Mouse (Mus musculus) MEL (cell line): Measurements from ENCODE around the gene Hivep2. TPM values are rescaled to one million over a fixed set of nuclear protein-coding genes. Genes with fewer than 3 reads are reported as not detected.

Experiments
- DNase-seq: peaks from one replicate; pipeline ENCODE4 v3.0.0; 2011; ENCODE audit warnings: low read depth, low spot score
- H3K27ac ChIP-seq: 2 replicates; pipeline ENCODE4 v1.5.1; 2012; ENCODE audit warnings: low read depth, mild to moderate bottlenecking, control low read depth, low read length, moderate library complexity; ENCODE audit not compliant: control insufficient read depth
- H3K27me3 ChIP-seq, 2 experiments: fragments of 150-350 bp in 1 of 2; sonication (generic) in 1 of 2; 2 replicates each; pipeline ENCODE4 v1.6.1; 2012; ENCODE audit warnings: low read length in 2 of 2, mild to moderate bottlenecking in 2 of 2, improper control_type of control experiment in 1 of 2, moderate library complexity in 1 of 2; ENCODE audit not compliant: insufficient read depth in 2 of 2, control insufficient read depth in 1 of 2
- H3K36me3 ChIP-seq, 2 experiments: 2 replicates each; pipeline ENCODE4 v1.6.1; 2012 to 2014; ENCODE audit warnings: low read length in 2 of 2, improper control_type of control experiment in 1 of 2, inconsistent platforms in 1 of 2, mild to moderate bottlenecking in 1 of 2; ENCODE audit not compliant: insufficient read depth in 2 of 2, control insufficient read depth in 1 of 2
- H3K4me1 ChIP-seq, 2 experiments: fragments of 150-350 bp in 1 of 2; sonication (generic) in 1 of 2; 2 replicates each; pipeline ENCODE4 v1.6.1; 2012; ENCODE audit warnings: low read length in 2 of 2, improper control_type of control experiment in 1 of 2, mild to moderate bottlenecking in 1 of 2; ENCODE audit not compliant: insufficient read depth in 2 of 2, control insufficient read depth in 1 of 2
- H3K4me3 ChIP-seq, 2 experiments: fragments of 150-350 bp in 1 of 2; sonication (generic) in 1 of 2; 2 replicates each; pipeline ENCODE4 v1.5.1; 2012; ENCODE audit warnings: low read depth in 2 of 2, low read length in 2 of 2, mild to moderate bottlenecking in 2 of 2, moderate library complexity in 2 of 2, control low read depth in 1 of 2, improper control_type of control experiment in 1 of 2; ENCODE audit not compliant: control insufficient read depth in 1 of 2, insufficient read depth in 1 of 2
- H3K79me2 ChIP-seq: 2 replicates; pipeline ENCODE4 v1.6.1; 2012; ENCODE audit warnings: mild to moderate bottlenecking, low read length, moderate library complexity; ENCODE audit not compliant: control insufficient read depth, poor library complexity, insufficient read depth
- H3K9ac ChIP-seq: 2 replicates; pipeline ENCODE4 v1.6.1; 2012; ENCODE audit warnings: low read depth, mild to moderate bottlenecking, control low read depth, low read length, moderate library complexity; ENCODE audit not compliant: control insufficient read depth, poor library complexity, severe bottlenecking
- H3K9me3 ChIP-seq: fragments of 150-350 bp; sonication (generic); replicated peaks from 2 replicates; pipeline ENCODE4 v1.6.1; 2012; ENCODE audit warnings: mild to moderate bottlenecking, low read length, improper control_type of control experiment, moderate library complexity; ENCODE audit not compliant: insufficient read depth
- CHD2 ChIP-seq: IDR thresholded peaks from 2 replicates; pipeline ENCODE4 v1.6.1; 2011; ENCODE audit warnings: low read length, improper control_type of control experiment
- CTCF ChIP-seq, 3 experiments: IDR thresholded peaks in 2 of 3; conservative IDR thresholded peaks in 1 of 3; 2 replicates each; pipeline ENCODE4 v1.5.1; 2011 to 2012; ENCODE audit warnings: low read length in 3 of 3, low read depth in 2 of 3, mild to moderate bottlenecking in 2 of 3, improper control_type of control experiment in 1 of 3, inconsistent platforms in 1 of 3, mixed read lengths in 1 of 3, moderate library complexity in 1 of 3; ENCODE audit not compliant: control insufficient read depth in 1 of 3, insufficient read depth in 1 of 3, poor library complexity in 1 of 3, severe bottlenecking in 1 of 3
- ELF1 ChIP-seq: IDR thresholded peaks from 2 replicates; pipeline ENCODE4 v1.6.1; 2014; ENCODE audit warnings: low read depth, mild to moderate bottlenecking, inconsistent platforms, low read length, improper control_type of control experiment, moderate library complexity
- ETS1 ChIP-seq: IDR thresholded peaks from 2 replicates; pipeline ENCODE4 v1.6.1; 2012; ENCODE audit warnings: low read depth, mild to moderate bottlenecking, inconsistent platforms, low read length, improper control_type of control experiment, moderate library complexity
- GATA1 ChIP-seq: IDR thresholded peaks from 2 replicates; pipeline ENCODE4 v1.6.1; 2011; ENCODE audit warnings: low read depth, low read length, improper control_type of control experiment
- HCFC1 ChIP-seq: IDR thresholded peaks from 2 replicates; pipeline ENCODE4 v1.6.1; 2012; ENCODE audit warnings: low read depth, mild to moderate bottlenecking, inconsistent platforms, low read length, improper control_type of control experiment, moderate library complexity
- JUND ChIP-seq: IDR thresholded peaks from 2 replicates; pipeline ENCODE4 v1.6.1; 2011; ENCODE audit warnings: low read depth, mild to moderate bottlenecking, improper control_type of control experiment, low read length
- MAFK ChIP-seq: IDR thresholded peaks from 2 replicates; pipeline ENCODE4 v1.6.1; 2011; ENCODE audit warnings: low read depth, mild to moderate bottlenecking, low read length, improper control_type of control experiment, borderline replicate concordance
- MAX ChIP-seq: IDR thresholded peaks from 2 replicates; pipeline ENCODE4 v1.6.1; 2011; ENCODE audit warnings: low read length, improper control_type of control experiment
- MEF2A ChIP-seq: IDR thresholded peaks from 2 replicates; pipeline ENCODE4 v1.6.1; 2014; ENCODE audit warnings: low read depth, mild to moderate bottlenecking, inconsistent platforms, low read length, improper control_type of control experiment; ENCODE audit not compliant: poor library complexity, insufficient replicate concordance, severe bottlenecking; ENCODE audit errors: extremely low read depth
- MXI1 ChIP-seq: IDR thresholded peaks from 2 replicates; pipeline ENCODE4 v1.6.1; 2011; ENCODE audit warnings: mild to moderate bottlenecking, low read depth, low read length, improper control_type of control experiment
- NELFE ChIP-seq: IDR thresholded peaks from 2 replicates; pipeline ENCODE4 v1.6.1; 2011; ENCODE audit warnings: low read depth, low read length, improper control_type of control experiment
- NRF1 ChIP-seq: IDR thresholded peaks from 2 replicates; pipeline ENCODE4 v1.6.1; 2014; ENCODE audit warnings: low read depth, mild to moderate bottlenecking, inconsistent platforms, low read length, improper control_type of control experiment, moderate library complexity; ENCODE audit not compliant: poor library complexity, insufficient read depth, severe bottlenecking
- RAD21 ChIP-seq: IDR thresholded peaks from 2 replicates; pipeline ENCODE4 v1.6.1; 2011; ENCODE audit warnings: mild to moderate bottlenecking, low read depth, low read length, improper control_type of control experiment
- SMC3 ChIP-seq: IDR thresholded peaks from 2 replicates; pipeline ENCODE4 v1.6.1; 2011; ENCODE audit warnings: low read depth, low read length, improper control_type of control experiment
- TAL1 ChIP-seq: IDR thresholded peaks from 2 replicates; pipeline ENCODE4 v1.6.1; 2012; ENCODE audit warnings: mild to moderate bottlenecking, inconsistent platforms, low read length, moderate library complexity, mixed read lengths
- UBTF ChIP-seq: IDR thresholded peaks from 2 replicates; pipeline ENCODE4 v1.6.1; 2012; ENCODE audit warnings: low read depth, mild to moderate bottlenecking, inconsistent platforms, low read length, improper control_type of control experiment, moderate library complexity, borderline replicate concordance; ENCODE audit not compliant: insufficient read depth
- ZMIZ1 ChIP-seq: IDR thresholded peaks from 2 replicates; pipeline ENCODE4 v1.6.1; 2012; ENCODE audit warnings: low read depth, mild to moderate bottlenecking, inconsistent platforms, low read length, improper control_type of control experiment, moderate library complexity
- ZNF384 ChIP-seq: IDR thresholded peaks from 2 replicates; pipeline ENCODE4 v1.6.1; 2012; ENCODE audit warnings: low read depth, mild to moderate bottlenecking, inconsistent platforms, low read length, improper control_type of control experiment
- polyA plus RNA-seq, 2 experiments: library from polyadenylated mRNA; stranded (reverse) in 1 of 2; unstranded in 1 of 2; fragments of >175 nt in 1 of 2; fragments of >200 nt in 1 of 2; gene quantifications; 2 replicates each; pipeline versions ENCODE4 v1.2.1 to v1.2.4; 2012; ENCODE audit warnings: low replicate concordance in 2 of 2, low read depth in 1 of 2; ENCODE audit not compliant: insufficient read length in 2 of 2, insufficient read depth in 1 of 2, missing spikeins in 1 of 2
- total RNA-seq: library from RNA; depleted of rRNA; stranded (reverse); fragments of 300-350 nt; gene quantifications from 2 replicates; pipeline ENCODE4 v1.2.3, GENCODE M21; 2012

The Hivep2 gene
- total and polyA plus RNA-seq, 3 experiments, result not detected

- Histone ChIP-seq H3K4me1 (no peaks in the 10 kb centered on the region), H3K9me3 (no peaks in the 10 kb centered on the region), H3K27me3 (no peaks in the 10 kb centered on the region), H3K4me3 (no peak overlapping the region), H3K9ac (no peak overlapping the region), H3K36me3 (no peaks in the 10 kb centered on the region), H3K27ac (no peak overlapping the region), H3K79me2 (no peaks in the 10 kb centered on the region)
- TF ChIP-seq TAL1, result no peak
- TF ChIP-seq MXI1, result no peak
- no peak for TF ChIP-seq MAX
- no peak for TF ChIP-seq HCFC1
- no peak for TF ChIP-seq MAFK
- no peak for TF ChIP-seq SMC3
- TF ChIP-seq GATA1, result no peak
- no peak for TF ChIP-seq MEF2A
- no peak for TF ChIP-seq UBTF
- TF ChIP-seq ZMIZ1, result no peak
- TF ChIP-seq NRF1, result no peak
- TF ChIP-seq ETS1, result no peak
- no peak for TF ChIP-seq JUND
- TF ChIP-seq ZNF384, result no peak
- TF ChIP-seq ELF1, result no peak
- no peak for TF ChIP-seq RAD21
- TF ChIP-seq CHD2, result no peak
- DNase-seq, result no peak
Observed at GRCm38 (mm10) chr10:14060302-14060701, 94.4 kb downstream of the Hivep2 start.

GRCm38 (mm10) chr10:14063226-14063625 lies 97.4 kb downstream of the Hivep2 start:
- no peak for DNase-seq
- no peaks in the 10 kb centered on the region for H3K27me3 ChIP-seq
- no peaks in the 10 kb centered on the region for H3K36me3 ChIP-seq
- no peaks in the 10 kb centered on the region for H3K79me2 ChIP-seq
- TF ChIP-seq NELFE, result no peak
- TF ChIP-seq CTCF (IDR thresholded peaks at IDR 0.05 in 2 of 3, conservative IDR thresholded peaks at IDR 0.05 in 1 of 3; ENCODE audit: control insufficient read depth in 1 of 3, insufficient read depth in 1 of 3, low read depth in 2 of 3, low read length in 3 of 3, poor library complexity in 1 of 3, severe bottlenecking in 1 of 3), result no peak
- no peaks in the 10 kb centered on the region for H3K9me3 ChIP-seq
- no peaks in the 10 kb centered on the region for H3K4me1 ChIP-seq
- no peak overlapping the region for H3K27ac ChIP-seq
- no peak overlapping the region for H3K9ac ChIP-seq
- no peak overlapping the region for H3K4me3 ChIP-seq
